Mouse (Mus musculus) olfactory bulb, adult 2 months (tissue): ENCODE data around the gene Ccdc121. TPM values are rescaled to one million over a fixed set of nuclear protein-coding genes. Genes with fewer than 3 reads are reported as not detected.

Experiments
- H3K27ac ChIP-seq: fragments of 200-500 bp; 2 replicates; pipeline ENCODE4 v1.5.1; 2012; ENCODE audit warnings: low read depth, low read length; ENCODE audit not compliant: insufficient read depth
- H3K4me1 ChIP-seq: fragments of 200-500 bp; 2 replicates; pipeline ENCODE4 v1.6.1; 2012; ENCODE audit warnings: low read length; ENCODE audit not compliant: control insufficient read depth, insufficient read depth
- H3K4me3 ChIP-seq: fragments of 200-500 bp; 2 replicates; pipeline ENCODE4 v1.5.1; 2012; ENCODE audit warnings: mild to moderate bottlenecking, low read depth, low read length, moderate library complexity; ENCODE audit not compliant: insufficient read depth
- CTCF ChIP-seq: fragments of 200-500 bp; IDR thresholded peaks from 2 replicates; pipeline ENCODE4 v1.5.1; 2012; ENCODE audit warnings: low read depth, mild to moderate bottlenecking, low read length, moderate library complexity; ENCODE audit not compliant: insufficient read depth
- POLR2A ChIP-seq: fragments of 200-500 bp; IDR thresholded peaks from 2 replicates; pipeline ENCODE4 v1.6.1; 2012; ENCODE audit warnings: mild to moderate bottlenecking, low read depth, low read length, moderate library complexity; ENCODE audit not compliant: insufficient read depth
- WGBS: fragments of 180-500 bp; shearing (Covaris S2); methylation state at CpG from one replicate; pipeline ENCODE4 v1.1.7; 2018; 5-methylcytosine and 5-hydroxymethylcytosine counted together
- polyA plus RNA-seq: library from polyadenylated mRNA; stranded (reverse); fragments of >200 nt; gene quantifications from 2 replicates; pipeline ENCODE4 v1.2.4, GENCODE M21; 2012; ENCODE audit warnings: low replicate concordance; ENCODE audit not compliant: missing spikeins, insufficient read depth, insufficient read length

The Ccdc121 gene
- polyA plus RNA-seq, 1 experiment = not detected

- Histone ChIP-seq H3K27ac (no peak overlapping the region), H3K4me1 (peaks cover 10% of the 10 kb centered on the region), H3K4me3 (no peak overlapping the region)
- WGBS = 63% methylated on average over 8 of the region's 8 CpGs
- TF ChIP-seq POLR2A (no peak), CTCF (no peak)
Observed at GRCm38 (mm10) chr1:181469415-181469814, 41.8 kb downstream of the Ccdc121 start.

DNA sequence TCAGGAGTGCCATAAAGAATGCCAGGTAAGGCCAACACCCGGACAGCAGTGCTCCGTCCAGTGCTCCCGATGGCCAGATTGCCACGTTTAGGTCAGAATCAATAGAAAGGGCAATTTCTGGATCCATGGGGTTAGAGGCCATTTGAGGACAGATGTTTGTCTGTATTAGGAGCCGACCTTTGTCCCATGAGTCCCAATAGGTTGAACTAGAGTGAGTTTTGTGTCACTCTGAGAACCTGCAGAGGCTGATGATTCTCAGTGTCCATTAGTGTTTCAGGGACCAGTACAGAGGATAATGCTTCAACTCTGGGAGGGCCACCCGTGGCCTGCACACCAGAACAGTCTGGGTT lies 44.0 kb downstream of the Ccdc121 start:
- 96% methylated on average over 6 of the region's 6 CpGs for WGBS
- no peak overlapping the region for H3K4me3 ChIP-seq
- TF ChIP-seq CTCF = no peak
- TF ChIP-seq POLR2A = no peak

GRCm38 (mm10) chr1:181466601-181467320 lies 44.5 kb downstream of the Ccdc121 start:
- H3K4me3 ChIP-seq = no peak overlapping the region
- whole genome bisulfite sequencing = 45% methylated on average over 17 of the region's 17 CpGs

More for the DNA sequence above, 44.0 kb downstream of the Ccdc121 start:
- H3K27ac ChIP-seq = no peak overlapping the region
- H3K4me1 ChIP-seq = peaks cover 14% of the 10 kb centered on the region

GRCm38 (mm10) chr1:181466040-181466439 lies 45.2 kb downstream of the Ccdc121 start:
- Histone ChIP-seq H3K4me3 (no peak overlapping the region), H3K27ac (no peak overlapping the region), H3K4me1 (peaks cover 16% of the 10 kb centered on the region)
- WGBS = 88% methylated on average over 6 of the region's 6 CpGs
- TF ChIP-seq POLR2A (no peak), CTCF (no peak)

More at GRCm38 (mm10) chr1:181466601-181467320, 44.5 kb downstream of the Ccdc121 start:
- Histone ChIP-seq H3K4me1 (peaks cover 16% of the 10 kb centered on the region), H3K27ac (no peak overlapping the region)
- TF ChIP-seq POLR2A = no peak
- TF ChIP-seq CTCF = no peak

DNA sequence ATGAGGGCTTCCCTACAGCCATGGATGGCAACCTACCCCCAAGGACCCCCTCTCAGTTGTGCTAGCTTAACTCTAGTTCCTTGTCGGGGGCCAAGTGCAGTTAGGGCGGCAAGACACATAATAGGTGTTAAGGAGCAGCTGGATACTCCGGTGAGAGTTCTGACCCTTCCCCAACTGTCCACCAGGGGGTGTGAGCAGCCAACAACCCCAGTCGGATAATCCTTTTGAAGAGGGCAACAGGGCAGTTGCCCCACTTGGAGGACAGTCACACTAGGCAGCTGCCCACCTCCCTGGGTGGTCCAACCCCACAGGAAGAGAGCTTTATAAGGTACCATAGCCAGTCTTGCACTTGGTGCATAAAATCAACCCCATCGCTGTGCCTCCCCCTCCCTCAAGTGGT lies 46.2 kb downstream of the Ccdc121 start:
- Histone ChIP-seq H3K4me3 (no peak overlapping the region), H3K27ac (no peak overlapping the region), H3K4me1 (peaks cover 16% of the 10 kb centered on the region)
- TF ChIP-seq POLR2A (no peak), CTCF (peak; percentile 46; the same call in 1 of the 2 replicates)
- WGBS = 51% methylated on average over 5 of the region's 5 CpGs

- TF ChIP-seq CTCF (no peak), POLR2A (no peak)
- no peak overlapping the region for H3K4me3 ChIP-seq
- H3K27ac ChIP-seq = no peak overlapping the region
- WGBS = 45% methylated on average over 6 of the region's 6 CpGs
- peaks cover 23% of the 10 kb centered on the region for H3K4me1 ChIP-seq
Observed at GRCm38 (mm10) chr1:181462906-181463179, 48.4 kb downstream of the Ccdc121 start.

DNA sequence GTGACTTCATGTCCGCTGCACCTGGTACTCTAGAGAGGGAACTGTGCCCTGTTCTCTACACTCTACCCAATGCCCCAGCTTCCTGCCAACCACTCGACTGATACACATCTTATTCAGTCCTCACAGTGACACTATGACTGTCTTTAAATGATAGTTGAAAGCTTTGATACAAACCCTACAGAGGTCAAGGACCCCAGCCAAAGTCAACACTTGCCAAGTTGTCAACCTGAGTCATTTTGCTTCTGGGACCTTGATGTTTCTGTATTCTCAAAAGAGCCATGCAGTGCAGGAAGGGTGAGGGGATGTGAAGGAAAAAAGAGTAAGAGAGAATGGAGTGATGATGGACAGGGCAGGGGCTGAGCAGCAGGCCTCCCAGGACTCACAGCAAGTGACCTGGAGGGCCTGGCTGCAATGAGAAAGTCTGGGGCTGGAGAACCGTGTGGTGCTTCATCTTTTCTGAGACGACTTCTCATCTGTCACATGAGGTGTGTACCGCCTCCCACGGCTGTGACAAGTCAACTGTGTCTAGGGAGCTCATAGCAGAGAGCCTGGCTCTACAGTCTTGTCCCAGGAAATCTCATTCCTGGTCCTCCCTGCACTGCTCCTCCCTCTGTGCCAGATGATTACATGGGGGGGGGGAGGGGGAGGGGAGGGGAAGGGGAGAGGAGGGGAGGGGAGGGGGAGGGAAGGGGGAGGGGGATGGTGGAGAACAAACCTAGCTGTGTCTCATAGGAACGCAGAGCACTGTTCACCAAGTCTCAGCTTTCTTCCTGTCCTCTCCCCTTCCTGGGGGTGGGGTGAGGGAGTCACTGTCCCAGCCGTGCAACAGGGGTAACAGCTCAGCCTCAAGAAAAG lies 49.0 kb downstream of the Ccdc121 start:
- WGBS = 49% methylated on average over 8 of the region's 8 CpGs
- Histone ChIP-seq H3K4me1 (peaks cover 23% of the 10 kb centered on the region), H3K27ac (no peak overlapping the region), H3K4me3 (no peak overlapping the region)
- TF ChIP-seq POLR2A = no peak
- TF ChIP-seq CTCF = no peak

DNA sequence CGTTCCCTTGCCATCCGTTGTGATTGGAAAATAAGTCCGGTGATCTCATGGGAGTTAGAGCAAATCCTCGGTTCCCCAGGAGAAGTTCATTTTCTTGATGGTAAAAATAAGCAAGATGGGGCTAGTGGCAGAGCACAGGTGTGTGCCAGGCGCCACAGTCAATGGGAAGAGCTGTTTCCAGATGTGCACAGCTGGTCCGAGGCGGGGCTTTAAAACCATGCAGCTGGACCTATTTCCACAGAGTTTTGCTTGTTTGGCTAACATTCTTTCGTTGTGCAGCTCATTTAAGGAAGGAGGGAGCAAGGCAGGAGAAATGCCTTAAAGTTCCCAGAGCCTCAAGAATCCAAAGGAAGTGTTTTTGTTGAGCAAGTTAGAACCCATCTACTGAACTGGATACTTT lies 49.8 kb downstream of the Ccdc121 start:
- 87% methylated on average over 8 of the region's 8 CpGs for WGBS
- TF ChIP-seq CTCF (no peak), POLR2A (no peak)
- Histone ChIP-seq H3K4me1 (peaks cover 15% of the 10 kb centered on the region), H3K4me3 (no peak overlapping the region), H3K27ac (no peak overlapping the region)

DNA sequence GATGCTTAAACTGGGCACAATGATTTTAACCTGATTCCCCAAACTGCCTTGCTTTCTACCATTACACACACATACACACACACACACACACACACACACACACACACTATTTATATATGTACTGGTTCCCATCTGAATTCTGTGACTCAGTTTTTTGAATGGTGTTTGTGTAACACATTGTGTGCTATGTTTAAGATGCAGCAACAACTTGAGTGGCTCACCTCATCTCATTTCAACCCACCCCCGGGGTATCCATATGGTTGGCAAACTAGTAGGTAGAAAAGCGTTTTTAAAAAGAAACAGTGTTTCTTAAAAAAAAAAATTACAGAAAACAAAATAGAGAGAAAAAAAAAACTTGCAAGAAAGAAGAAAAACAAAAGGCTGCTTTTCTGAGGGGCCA lies 51.0 kb downstream of the Ccdc121 start:
- Histone ChIP-seq H3K27ac (no peak overlapping the region), H3K4me3 (no peak overlapping the region), H3K4me1 (peaks cover 12% of the 10 kb centered on the region)
- whole genome bisulfite sequencing = 45% methylated on average over 2 of the region's 2 CpGs
- no peak for TF ChIP-seq POLR2A
- TF ChIP-seq CTCF = no peak

Other genes with a start within 250 kb of the Ccdc121 start
- gene Cnih3, start 158.8 kb downstream of the Ccdc121 start, polyA plus RNA-seq = not detected in 2 replicates
- gene Dnah14, start 65.1 kb upstream of the Ccdc121 start, polyA plus RNA-seq = not detected in 2 replicates